ENCODE assay signal across 11 mouse cellular contexts in the genomic region with DNA sequence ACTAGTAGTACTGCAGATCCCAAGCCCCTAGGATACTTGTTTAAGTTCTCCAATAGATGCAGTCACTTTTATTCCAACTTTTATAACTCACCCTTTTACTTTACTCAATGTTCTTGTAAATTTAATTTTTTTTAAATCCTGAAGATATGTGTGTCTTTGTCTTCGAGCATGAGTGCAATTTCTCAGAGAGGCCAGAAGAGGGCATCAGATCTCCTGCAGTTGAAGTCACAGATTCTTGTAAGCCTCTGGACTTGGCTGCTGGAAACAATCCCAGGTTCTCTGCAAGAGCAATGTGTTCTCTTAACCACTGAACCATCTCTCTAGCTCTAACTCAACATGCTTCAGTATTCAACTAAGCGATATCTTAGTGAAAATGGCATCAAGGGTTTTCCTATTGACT.
DNase-seq lines count a peak whose midpoint lies in the region; TF ChIP-seq lines count a peak whose summit lies in the region.
"Had no signal": no experiment of that assay in that cellular context is flagged by ENCODE, and none has a peak within 500 bp of the region (broad histone marks: within the 10 kb centered on the region; RNA-seq: fewer than 3 reads in every experiment).

No protein-coding gene starts in this region.

- TF ChIP-seq CTCF in layer of hippocampus, adult 2 months (conservative IDR thresholded peaks at IDR 0.05) = peak; percentile 69
- TF ChIP-seq CTCF in thymus, adult 2 months (IDR thresholded peaks at IDR 0.05; ENCODE audit: borderline replicate concordance, control insufficient read depth, extremely low read depth, insufficient read depth, low read length, poor library complexity) = no peak

- TF ChIP-seq POLR2A in thymus, adult 2 months (IDR thresholded peaks at IDR 0.05; ENCODE audit: control insufficient read depth, extremely low read depth, insufficient read depth, low read length, poor library complexity) = no peak

- H3K4me3 ChIP-seq in layer of hippocampus, adult 2 months = no peak overlapping the region
- no peak overlapping the region for H3K4me3 ChIP-seq in thymus, adult 2 months (ENCODE audit: control insufficient read depth, insufficient read depth, low read length)
- H3K4me3 ChIP-seq: embryonic facial prominence, embryonic 12.5 days; liver, embryonic 15.5 days had no signal

- no peaks in the 10 kb centered on the region for H3K36me3 ChIP-seq in thymus, adult 2 months (ENCODE audit: control insufficient read depth, insufficient read depth, low read length)
- H3K36me3 ChIP-seq: embryonic facial prominence, embryonic 12.5 days; liver, embryonic 15.5 days had no signal

- 68% methylated on average over 2 of the region's 2 CpGs for WGBS in thymus, adult 2 months

- H3K4me1 ChIP-seq in thymus, adult 2 months (replicated peaks; ENCODE audit: control insufficient read depth, insufficient read depth, low read length) = no peaks in the 10 kb centered on the region
- H3K4me1 ChIP-seq: embryonic facial prominence, embryonic 12.5 days; liver, embryonic 15.5 days had no signal

- no peak overlapping the region for H3K27ac ChIP-seq in layer of hippocampus, adult 2 months
- no peak overlapping the region for H3K27ac ChIP-seq in thymus, adult 2 months (ENCODE audit: control insufficient read depth, insufficient read depth, low read length)
- H3K27ac ChIP-seq: embryonic facial prominence, embryonic 12.5 days; liver, embryonic 15.5 days had no signal

- DNase-seq in cerebellum, postnatal 10 days = peak; percentile 26 to 36
- DNase-seq in cerebellum, adult 9-10 months = no peak
- no peak for DNase-seq in layer of hippocampus, adult 2 months (ENCODE audit: low spot score in 2 of 2)
- no peak for DNase-seq in layer of hippocampus, adult 11-12 months (ENCODE audit: low spot score)
- DNase-seq in NIH3T3 (ENCODE audit: low read depth) = peak; percentile 62
- DNase-seq in forelimb bud, embryonic 11.5 days (ENCODE audit: low read depth, low spot score) = peak; percentile 25
- DNase-seq in frontal cortex, postnatal 10 days (ENCODE audit: low spot score in 2 of 2) = no peak
- DNase-seq in thymus, adult 2 months = no peak
- DNase-seq: adrenal gland, postnatal 25 days had no signal

- H3K27me3 ChIP-seq in thymus, adult 2 months (ENCODE audit: control insufficient read depth, insufficient read depth, low read length) = no peaks in the 10 kb centered on the region
- H3K27me3 ChIP-seq: embryonic facial prominence, embryonic 12.5 days; liver, embryonic 15.5 days had no signal

Comparison
In these comparisons a context has a peak if more than half of its experiments do, and no peak if none do; other contexts are left out.
1. DNase-seq: peak in cerebellum, postnatal 10 days (2 of 2), NIH3T3 (single experiment) and forelimb bud, embryonic 11.5 days (single experiment); none in cerebellum, adult 9-10 months (single experiment), layer of hippocampus, adult 2 months (0 of 2), layer of hippocampus, adult 11-12 months (single experiment), frontal cortex, postnatal 10 days (0 of 2) and thymus, adult 2 months (single experiment).